Mouse (Mus musculus) T-helper 17 cell (primary cell): ENCODE measurements around the gene Plekhn1.

Experiments used
- in situ Hi-C, 2 experiments: fragments of 300-600 bp; cut with MboI, MseI; formaldehyde crosslinking; loops; 1 replicate in 1 of 2; 2 replicates in 1 of 2; pipeline ENCODE4 v1.15.1; 2025; ENCODE audit warnings: high pct_unique_total_duplicates in 2 of 2

The Plekhn1 gene

GRCm38 (mm10) chr4:156216196-156216595, 18.5 kb downstream of the Plekhn1 start:
- in situ Hi-C loops, result no loop called here

GRCm38 (mm10) chr4:156215649-156216048, 19.0 kb downstream of the Plekhn1 start, which contains the start of gene Perm1:
Gene Perm1, plus strand, starts transcription at chr4:156215868.
- in situ Hi-C loops, result no loop called here

GRCm38 (mm10) chr4:156213134-156213533, 21.5 kb downstream of the Plekhn1 start:
- in situ Hi-C loops, result no loop called here

GRCm38 (mm10) chr4:156209963-156210635, 24.6 kb downstream of the Plekhn1 start:
- in situ Hi-C loops, result no loop called here

GRCm38 (mm10) chr4:156208872-156209271, 25.8 kb downstream of the Plekhn1 start:
- in situ Hi-C loops, result no loop called here

- in situ Hi-C loops, result no loop called here
These were observed 31.1 kb downstream of the Plekhn1 start for GRCm38 (mm10) chr4:156203413-156204131.

GRCm38 (mm10) chr4:156203001-156203412, 31.6 kb downstream of the Plekhn1 start, which contains the start of gene AW011738:
Gene AW011738, plus strand, starts transcription at chr4:156203304.
- in situ Hi-C loops, result no loop called here

GRCm38 (mm10) chr4:156202462-156202893, 32.2 kb downstream of the Plekhn1 start:
- in situ Hi-C loops, result no loop called here

GRCm38 (mm10) chr4:156200623-156201475, 33.8 kb downstream of the Plekhn1 start, which contains the start of gene Isg15:
Gene Isg15, minus strand, starts transcription at chr4:156200818.
- in situ Hi-C loops, result no loop called here

GRCm38 (mm10) chr4:156197829-156198205, 36.8 kb downstream of the Plekhn1 start:
- in situ Hi-C loops, result no loop called here

- in situ Hi-C loops, result no loop called here
These were observed 37.4 kb downstream of the Plekhn1 start, which contains the start of gene Agrn for GRCm38 (mm10) chr4:156197131-156197828. Gene Agrn, minus strand, starts transcription at chr4:156197488.

- in situ Hi-C loops, result no loop called here
These were observed 38.5 kb downstream of the Plekhn1 start for GRCm38 (mm10) chr4:156195927-156196870.

- in situ Hi-C loops, result no loop called here
These were observed 40.3 kb downstream of the Plekhn1 start for GRCm38 (mm10) chr4:156194346-156194745.

GRCm38 (mm10) chr4:156193906-156194305, 40.8 kb downstream of the Plekhn1 start:
- in situ Hi-C loops, result no loop called here

GRCm38 (mm10) chr4:156193200-156193590, 41.5 kb downstream of the Plekhn1 start:
- in situ Hi-C loops, result no loop called here

GRCm38 (mm10) chr4:156192421-156193199, 42.0 kb downstream of the Plekhn1 start:
- in situ Hi-C loops, result no loop called here

- in situ Hi-C loops, result loop anchor here in 1 of 2 experiments (5.0 kb wide), 1 partner anchor 62 kb away; no protein-coding TSS in a partner anchor
These were observed 45.8 kb downstream of the Plekhn1 start for GRCm38 (mm10) chr4:156188811-156189323.

- in situ Hi-C loops, result loop anchor here in 1 of 2 experiments (5.0 kb wide), 1 partner anchor 61 kb away; no protein-coding TSS in a partner anchor
These were observed 46.4 kb downstream of the Plekhn1 start for GRCm38 (mm10) chr4:156188162-156188810.
